Mouse (Mus musculus): ENCODE results near the gene Ppp1r13b.

The Ppp1r13b gene

DNA sequence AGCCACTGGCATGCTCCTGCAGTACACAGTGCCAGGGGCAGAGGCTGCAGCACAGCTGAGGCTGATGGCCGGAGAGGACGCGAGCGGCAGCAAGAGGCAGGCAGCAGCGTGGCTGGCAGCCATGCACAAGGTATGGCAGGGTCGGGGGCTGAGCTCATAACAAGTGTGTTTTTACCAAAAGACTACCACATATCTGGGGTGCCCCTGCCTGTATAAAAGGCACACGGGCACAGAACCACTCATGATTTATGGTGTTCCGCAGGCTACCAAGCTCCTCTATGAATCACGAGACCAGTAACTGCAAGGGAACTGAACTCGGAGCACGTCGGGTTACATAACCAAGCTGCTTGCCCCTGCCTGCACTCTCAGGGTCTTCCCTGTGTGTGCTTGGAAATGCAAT, 80.4 kb downstream of the Ppp1r13b start:
- DNase-seq (ENCODE audit: low spot score in 2 of 2), result no peak

DNA sequence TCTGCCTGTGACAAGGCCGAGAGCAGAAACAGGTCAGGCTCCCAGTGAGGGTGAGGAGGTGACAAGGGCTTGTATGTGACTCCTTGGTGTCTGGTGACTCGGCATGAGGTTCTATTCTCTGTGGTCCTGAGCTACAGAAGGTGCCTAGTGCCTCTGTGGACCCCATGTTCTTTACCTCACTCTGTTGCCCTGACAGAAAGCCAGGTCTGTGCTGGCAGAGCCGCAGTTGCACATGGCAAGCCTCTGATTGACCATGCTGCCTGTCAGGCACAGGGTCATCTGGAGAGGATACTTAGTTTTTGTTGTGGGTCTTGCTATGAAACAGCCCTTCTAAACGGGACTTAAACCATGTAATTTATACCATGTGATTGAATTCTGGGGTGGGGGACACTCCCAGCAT, 86.0 kb downstream of the Ppp1r13b start:
- DNase-seq (ENCODE audit: low spot score in 2 of 2), result no peak

DNA sequence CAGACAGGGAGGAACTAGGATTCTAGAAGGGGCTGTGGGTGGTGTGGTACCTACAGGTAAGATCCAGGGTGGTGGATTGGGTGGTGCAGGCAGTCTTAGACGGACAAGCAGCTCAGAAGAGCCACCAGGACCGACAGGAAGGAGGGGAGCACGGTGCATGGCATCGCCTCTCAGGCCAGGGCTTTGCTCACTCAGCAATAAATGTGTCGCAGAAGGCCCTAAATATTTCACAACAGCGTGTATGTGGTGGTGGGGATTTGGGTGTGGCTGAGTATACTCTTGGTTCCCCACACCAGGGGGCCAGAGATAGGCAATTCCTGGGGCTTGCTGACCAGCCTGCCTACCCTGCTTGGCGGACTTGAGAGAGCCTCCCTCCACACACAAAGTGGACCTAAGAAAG, 87.2 kb downstream of the Ppp1r13b start:
- no peak for DNase-seq (ENCODE audit: low spot score in 2 of 2)

DNA sequence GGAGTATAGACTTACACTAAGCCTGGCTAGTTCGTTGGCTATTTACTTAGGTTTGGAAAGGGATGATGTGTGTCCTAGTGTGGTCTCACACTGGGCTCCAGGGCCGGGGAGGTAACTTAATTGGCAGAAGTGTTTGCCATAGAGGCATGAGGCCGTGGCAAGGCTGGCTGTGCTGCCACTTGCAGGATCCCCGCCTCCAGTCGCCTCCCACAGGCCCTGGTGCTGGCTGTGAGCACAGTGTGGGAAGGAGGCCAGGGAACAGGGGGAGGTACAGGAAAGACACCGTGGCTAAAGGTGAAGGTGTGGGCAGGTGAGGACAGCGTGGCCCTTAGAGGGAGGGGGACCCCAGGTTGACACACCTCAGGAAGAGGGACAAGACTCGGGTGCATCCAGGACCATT, 88.0 kb downstream of the Ppp1r13b start:
- DNase-seq (ENCODE audit: low spot score in 2 of 2), result no peak

DNA sequence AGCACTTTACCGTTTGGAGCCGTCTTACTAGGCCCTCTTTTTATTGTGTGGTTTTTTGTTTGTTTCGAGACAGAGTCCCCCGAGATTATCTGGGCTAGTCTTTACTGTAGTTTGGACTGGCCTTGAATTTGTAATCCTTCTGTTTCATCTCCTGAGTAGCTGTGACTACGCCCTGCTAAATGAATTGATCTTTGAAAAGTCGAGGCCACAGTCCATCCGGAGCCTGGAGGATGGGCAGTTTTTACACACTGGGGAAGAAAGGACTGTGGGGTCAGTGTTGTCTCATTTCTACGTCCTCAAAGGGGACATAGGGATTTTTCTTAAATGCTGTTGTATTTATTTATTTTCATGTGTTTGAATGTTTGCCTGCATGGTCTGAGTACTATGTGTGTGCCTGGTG, 89.9 kb downstream of the Ppp1r13b start:
- no peak for DNase-seq (ENCODE audit: low spot score in 2 of 2)

DNA sequence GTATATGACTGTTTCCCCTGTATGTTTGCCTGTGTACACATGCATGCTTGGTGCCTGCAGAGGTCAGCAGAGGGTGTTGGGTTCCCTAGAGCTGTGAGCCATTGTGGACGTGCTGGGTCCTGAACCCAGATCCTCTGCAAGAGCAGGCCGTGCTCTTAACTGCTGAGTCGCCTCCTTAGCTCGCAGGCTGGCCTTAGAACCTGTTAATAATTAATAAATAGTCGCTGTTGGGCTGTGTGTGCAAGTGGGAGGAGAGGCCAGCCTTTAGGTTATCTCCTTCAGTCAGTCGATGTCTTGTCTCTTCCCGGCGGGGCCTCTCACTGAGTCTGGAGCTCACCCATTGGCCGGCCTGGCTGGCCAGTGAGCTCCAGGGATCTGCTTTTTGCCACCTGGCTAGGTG, 90.9 kb downstream of the Ppp1r13b start:
- no peak for DNase-seq (ENCODE audit: low spot score in 2 of 2)

DNA sequence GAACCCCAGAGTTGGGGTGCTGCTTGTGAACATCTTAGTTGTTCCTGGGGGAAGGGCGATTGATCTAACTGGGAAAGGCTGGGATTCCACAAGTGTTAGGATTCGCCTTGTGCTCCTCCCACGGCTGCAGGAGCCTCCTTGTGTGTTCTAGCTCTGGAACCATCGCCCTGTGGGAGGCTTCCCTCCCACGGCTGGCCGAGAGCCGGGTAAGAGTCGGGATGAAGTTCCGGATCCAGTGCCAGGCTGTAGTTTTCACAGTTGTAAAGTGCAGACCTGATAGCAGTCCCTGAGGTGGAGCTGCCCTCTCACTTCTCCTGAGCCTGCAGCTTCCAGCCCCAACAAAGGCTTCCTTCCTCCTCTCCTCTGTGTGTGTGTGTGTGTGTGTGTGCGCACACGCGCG, 91.4 kb downstream of the Ppp1r13b start:
- DNase-seq (ENCODE audit: low spot score in 2 of 2), result peak in 1 of 2 experiments; percentile 45

DNA sequence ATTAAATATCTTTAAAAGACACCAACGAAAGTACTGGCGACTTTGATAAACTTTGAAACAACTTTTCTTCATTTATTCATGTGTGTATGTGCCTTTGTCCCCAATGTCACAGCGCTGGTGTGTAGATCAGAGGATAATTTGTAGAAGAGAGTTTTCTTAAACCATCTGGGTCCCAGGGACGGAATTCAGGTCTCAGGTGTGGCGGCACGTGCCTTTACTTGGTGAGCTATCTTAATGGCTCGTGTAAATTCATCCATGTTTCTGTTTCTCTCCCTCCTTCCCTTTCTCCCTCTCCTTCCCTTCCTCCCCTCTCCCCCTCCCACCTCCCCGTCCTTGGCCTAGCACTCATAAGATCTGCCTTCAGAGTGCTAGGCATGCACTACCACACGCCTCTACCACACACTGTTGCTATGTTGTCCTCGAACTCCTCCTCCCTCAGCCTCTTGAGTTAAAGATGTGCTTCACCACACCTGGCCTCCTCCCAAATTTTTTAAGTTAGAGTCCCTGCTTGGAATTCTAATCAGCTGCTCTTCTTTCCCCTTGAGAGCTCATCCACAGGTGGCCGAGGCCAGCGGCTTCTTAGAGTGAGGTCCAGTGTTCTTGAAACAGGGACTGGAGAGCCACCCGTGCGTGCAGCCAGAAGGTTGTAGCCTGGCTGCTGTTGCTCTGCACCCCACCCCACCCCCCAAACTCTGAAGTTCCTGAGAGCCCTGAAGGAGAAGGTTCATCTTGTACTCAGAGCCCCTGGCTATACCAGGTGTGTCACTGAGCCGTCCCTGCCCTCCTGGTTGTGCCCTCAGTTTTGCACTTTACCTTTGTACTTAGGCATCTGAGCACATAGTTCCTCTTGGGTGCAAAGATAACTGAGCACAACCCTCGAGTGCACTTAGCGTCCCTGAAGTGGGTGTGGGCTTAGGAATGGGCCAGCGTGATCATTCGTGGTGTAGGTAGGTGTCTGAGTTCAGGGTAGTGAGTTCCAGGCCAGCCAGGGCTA, 92.8 kb downstream of the Ppp1r13b start:
- DNase-seq (ENCODE audit: low spot score in 2 of 2), result no peak

DNA sequence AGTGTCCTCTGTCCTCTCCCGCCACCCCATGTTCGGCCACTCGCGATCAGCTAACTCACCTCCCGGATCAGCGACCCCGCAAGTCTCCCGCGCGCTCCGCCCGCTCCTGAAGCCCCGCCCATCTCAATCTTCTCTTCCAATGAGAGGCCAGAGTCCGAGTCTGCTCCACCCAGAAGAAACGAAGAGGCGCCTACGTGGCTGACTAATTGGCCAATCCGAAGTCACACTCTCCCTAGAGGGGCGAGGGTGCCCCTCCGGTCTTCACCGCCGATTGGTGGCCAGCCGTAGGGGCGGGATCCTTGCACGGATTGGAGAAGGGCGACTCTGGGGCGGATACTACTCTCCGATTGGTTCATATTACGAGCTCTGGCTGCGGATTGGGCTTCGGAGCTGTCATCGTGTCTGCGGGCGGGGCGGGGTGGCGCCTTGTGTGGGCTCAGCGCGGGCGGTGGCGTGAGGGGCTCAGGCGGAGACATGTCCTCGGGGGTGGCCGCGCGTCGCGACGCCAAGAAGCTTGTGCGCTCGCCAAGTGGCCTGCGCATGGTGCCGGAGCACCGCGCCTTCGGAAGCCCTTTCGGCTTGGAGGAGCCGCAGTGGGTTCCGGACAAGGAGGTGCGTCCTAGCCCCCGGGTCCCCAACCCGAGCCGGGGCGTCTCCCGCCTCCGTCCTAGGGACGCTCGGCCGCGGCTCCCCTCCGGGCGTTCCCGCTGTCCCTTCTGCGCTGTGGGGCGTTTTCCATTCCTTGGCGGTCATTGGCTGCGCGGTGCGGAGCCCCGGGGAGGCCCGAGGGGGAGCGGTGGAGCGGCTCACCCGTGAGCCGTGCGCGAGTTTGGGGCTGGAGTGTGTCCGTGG, 93.9 kb downstream of the Ppp1r13b start, which contains the start of the genes Xrcc3 and Zfyve21:
Xrcc3 (minus strand) TSS at position 108 of the 852 bp plus-strand sequence.
Zfyve21 (plus strand) TSS at position 405 of the 852 bp plus-strand sequence.
- DNase-seq (ENCODE audit: low spot score in 2 of 2), result peak; percentile 89 to 96

DNA sequence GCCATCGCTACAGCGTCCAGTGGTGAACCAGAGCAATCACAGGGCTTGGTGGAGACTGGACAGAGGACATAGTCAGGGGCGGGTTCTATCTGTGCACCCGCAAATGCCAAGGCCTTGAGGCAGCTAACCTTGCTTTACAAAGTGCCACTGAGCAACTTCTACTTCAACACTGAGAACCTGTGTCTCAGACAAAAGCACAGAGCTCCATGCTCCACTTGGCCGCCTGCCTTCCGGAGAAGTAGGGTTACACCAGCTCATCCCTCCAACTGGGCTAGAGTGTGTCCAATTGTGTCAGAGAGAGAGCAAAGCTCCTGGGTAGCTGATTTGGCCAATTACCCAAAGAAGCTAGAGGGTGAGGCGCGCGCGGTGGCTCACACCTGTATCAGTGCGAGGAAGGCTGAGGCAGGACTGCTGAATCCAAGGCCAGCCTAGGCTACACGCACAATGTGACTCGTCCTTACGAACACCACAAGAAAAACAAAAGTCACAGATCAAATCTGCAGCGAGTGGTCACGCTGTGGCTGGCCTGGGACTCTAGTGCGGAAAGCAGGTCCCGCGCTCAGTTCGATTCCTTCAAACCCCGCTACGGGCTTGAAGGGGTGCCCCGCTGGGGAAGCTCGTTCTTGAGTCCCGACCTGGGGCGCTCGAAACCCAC, 94.7 kb downstream of the Ppp1r13b start:
- DNase-seq (ENCODE audit: low spot score in 2 of 2), result no peak

DNA sequence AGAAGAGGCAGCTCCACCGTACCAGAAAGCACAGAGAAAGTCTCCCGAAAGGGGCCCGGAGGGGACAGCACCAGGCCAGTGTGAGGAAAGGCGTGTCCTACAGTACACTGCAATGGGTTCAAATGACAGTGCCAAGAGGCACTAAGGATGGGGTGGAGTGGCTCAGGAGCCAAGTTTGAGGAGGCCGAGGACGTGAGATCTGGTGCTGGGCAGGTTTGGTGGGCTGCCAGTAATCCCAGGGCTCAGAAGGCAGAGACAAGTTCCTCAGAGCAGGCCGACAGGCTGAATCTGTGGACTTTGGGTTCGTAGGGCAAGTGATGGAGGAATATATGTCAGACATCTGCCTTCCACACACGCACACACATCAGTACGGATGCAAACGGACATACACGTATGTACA, 95.3 kb downstream of the Ppp1r13b start:
- DNase-seq (ENCODE audit: low spot score in 2 of 2), result no peak

DNA sequence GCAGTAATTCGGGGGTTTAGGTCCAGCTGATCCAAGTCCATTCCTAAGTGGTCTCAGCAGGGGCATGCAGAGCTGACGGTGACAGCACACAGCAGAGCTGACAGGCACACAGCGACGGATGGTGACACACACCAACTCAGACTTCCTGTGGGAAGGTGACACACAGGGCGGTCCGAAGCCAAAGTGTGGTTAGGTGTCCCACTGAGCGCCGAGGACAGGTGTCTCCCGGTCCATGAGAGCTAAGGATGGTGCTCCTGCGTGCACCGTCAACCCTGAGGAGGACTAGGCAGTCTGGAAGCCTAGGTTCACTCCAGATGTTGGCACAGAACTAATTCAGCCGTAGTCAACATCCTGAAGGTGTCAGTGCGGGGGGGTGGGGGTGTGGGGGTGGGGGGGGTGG, 95.8 kb downstream of the Ppp1r13b start:
- DNase-seq (ENCODE audit: low spot score in 2 of 2), result no peak

DNA sequence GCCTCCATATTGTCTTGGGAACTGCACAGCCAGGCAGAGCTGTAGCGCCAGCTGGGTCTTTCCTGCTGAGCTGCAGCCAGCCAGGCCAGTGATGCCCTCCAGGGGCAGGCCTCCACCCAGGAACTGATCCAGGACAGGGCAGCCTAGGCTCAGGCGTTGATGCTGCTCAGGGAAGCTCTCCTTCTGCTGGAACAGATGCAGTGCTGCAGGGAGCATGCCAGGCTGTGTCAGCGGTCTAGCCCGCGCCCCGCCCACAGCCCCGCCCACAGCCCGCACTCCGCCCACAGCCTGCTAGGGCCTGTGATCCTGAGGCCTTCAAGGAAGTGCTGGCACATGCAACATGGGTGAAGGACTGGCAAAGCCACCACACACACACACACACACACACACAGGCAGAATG, 98.1 kb downstream of the Ppp1r13b start:
- peak; percentile 31 to 43 for DNase-seq (ENCODE audit: low spot score in 2 of 2)

DNA sequence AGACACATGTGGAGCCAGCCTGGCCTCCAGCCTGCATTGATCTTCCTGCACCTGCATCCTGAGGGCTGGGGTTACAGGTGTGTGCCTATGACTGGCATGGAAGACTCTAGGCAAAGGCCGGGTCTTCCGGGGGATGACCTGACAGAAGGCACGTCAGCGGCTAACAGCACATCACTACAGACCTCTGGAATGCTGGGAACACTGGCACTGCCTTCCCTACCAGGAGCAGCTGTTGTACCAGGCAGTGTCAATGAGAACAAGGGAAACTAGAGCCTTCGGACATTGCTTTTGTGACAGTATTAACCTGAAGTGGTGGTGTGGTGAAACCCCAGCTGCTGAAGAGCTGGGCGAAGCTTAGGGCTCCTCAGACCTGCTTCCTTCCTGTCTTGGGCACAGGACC, 99.1 kb downstream of the Ppp1r13b start:
- DNase-seq (ENCODE audit: low spot score in 2 of 2), result no peak

DNA sequence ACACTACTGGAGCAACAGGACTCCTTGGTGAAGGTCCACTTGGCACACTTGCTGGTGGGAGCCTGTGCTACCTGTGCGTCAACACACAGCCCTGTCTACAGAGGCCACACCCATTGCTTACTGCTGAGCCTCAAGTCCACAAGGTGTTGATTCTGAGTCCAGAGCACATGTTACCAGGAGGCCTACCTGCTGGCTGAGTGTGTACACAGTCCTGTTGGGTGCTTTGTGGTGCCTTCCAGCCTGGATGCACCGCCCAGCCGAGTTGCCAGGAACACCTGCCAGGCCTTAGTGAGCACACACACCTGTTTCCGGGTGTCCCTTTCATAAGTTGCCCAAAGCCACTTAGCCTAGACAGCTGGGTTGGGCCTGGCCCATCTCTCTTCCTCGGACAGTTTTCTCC, 104.4 kb downstream of the Ppp1r13b start:
- no peak for DNase-seq (ENCODE audit: low spot score in 2 of 2)

DNA sequence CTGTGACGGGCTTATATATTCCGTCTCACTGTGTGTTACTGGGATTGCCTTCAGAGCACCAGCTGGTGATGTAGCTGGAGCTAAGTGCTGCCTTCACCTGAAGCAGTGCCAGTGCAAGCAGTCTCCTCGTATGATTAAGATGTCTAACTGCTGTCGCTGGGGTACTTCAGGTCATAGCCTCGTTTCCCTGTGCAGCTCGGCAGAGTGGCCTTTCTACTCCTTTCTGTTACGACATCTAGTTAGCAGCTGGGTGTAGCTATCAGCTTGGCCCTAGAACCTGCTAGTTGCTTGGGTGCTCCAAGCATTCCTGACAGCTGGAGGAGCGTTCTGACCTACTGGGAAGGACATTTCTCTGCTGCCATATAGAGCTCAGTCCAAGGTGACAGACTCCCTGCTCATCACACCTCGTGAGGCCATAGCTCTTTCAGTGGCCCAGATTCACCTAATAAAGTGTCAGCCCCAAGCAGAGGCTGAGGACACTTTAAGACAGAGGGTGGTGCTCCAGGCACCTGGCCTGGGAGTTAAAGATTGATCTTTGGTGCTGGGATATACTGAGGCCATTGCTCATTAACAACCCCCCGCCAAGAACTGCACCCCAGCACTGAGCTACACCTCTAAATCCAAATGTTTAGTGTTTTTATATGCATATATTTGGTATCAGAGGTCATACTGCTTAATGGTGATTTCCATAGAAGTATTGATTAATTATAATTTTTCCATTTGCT, 107.3 kb downstream of the Ppp1r13b start:
- no peak for DNase-seq (ENCODE audit: low spot score in 2 of 2)

DNA sequence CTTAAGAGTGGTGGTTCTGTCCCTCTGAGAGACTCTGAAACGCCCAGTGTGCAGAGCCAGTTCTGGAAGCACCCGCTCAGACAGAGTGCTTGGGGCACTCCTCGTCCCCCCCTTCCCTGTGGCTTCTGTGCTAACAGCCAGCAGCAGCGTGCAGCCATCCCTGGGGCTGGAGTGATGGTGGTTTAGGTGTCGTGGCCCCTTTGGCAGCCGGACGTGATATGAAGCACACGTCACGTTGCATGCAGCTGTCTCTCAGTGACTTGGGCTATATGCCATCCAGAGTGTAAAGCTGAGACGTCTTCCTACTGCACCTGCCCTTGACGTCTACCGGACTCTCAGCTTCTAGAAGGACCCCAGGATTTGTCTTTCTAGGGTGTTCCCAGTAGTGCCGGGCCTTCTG, 109.4 kb downstream of the Ppp1r13b start:
- DNase-seq (ENCODE audit: low spot score in 2 of 2), result no peak

DNA sequence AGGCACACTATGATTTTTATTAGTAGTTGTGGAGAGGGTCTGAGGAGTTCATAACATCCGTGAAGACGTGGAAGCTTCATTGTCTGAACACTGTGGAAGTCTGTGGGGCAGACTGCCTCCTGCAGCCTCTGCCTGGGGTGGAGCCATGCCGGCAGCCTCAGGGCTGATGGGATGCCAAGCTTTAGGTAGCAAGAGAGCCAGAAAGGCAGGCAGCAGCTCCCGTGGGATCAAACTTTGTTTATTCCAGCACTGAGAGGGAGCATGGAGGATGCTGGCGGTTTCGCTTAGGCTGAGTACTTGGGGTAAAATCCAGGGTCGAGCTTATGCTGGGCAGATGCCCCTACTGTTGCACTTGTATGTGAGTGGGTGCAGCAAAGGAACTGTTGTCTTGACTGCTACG, 110.7 kb downstream of the Ppp1r13b start:
- DNase-seq (ENCODE audit: low spot score in 2 of 2), result no peak

DNA sequence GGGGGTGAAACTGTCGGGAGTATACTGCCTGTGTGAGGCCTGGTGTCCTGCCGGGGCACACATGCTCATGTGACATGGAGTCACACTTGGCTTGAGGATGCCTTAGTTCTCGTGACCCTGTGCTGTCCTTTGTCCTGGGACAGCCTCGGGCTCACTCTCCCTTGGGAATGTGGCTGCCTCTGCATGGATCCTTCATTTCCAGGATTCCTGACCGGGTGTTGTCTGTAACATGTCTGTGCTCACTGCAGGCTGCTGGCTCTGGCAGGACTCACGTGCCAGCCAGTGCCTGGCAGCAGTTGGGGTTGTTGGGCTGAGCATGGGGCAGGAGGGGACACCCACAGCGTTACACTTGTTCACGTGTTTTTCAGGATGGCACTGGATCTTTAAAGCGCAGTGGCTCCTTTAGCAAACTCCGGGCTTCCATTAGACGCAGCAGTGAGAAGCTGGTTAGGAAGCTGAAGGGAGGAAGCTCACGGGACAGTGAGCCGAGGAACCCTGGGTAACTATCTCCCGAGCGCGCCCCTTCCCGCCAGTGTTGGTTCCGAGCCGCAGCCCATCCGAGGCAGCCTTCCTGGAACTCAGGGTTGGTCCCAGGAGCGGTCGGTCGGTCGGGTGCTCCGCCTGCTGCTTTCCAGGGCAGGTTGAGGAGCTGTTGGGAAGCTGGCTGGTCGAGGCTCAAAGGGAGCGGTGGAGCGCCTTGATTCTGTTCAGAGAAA, 112.6 kb downstream of the Ppp1r13b start:
- DNase-seq (ENCODE audit: low spot score in 2 of 2), result no peak

DNA sequence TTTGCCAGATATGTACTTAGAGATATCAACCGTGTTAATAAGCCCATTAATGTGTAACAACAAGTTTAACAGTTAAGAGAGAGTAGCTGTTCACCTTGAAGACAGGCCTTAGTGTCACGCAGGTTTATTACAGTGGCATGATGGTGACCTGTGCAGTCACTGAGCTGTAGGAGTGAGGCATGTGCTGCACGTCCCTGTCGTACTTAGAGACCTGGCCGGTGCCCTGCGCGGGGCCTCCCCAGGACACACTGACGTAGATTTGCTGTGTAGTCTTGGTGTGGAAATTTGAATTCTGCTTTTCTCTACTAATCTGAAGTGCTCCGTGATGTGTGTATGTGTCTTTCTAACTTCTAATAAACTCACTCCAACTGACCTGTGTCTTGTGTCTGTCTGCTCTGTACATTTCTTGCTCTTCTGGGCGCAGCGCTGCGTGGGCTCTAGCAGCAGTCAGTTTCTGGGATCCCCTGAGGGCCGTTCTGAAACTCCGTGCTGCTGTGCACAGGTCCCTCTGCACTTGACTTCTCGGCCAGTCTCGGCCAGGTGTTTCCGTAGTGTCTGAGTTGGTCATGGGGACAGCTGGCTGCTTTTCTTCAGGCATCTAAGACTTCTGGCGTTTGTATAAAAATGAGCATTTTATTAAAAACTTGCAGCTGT, 113.3 kb downstream of the Ppp1r13b start:
- no peak for DNase-seq (ENCODE audit: low spot score in 2 of 2)

Data from frontal cortex, postnatal 25 days (tissue).